Mouse (Mus musculus) brain, adult 10 weeks (tissue): ENCODE measurements around the gene Angel1. TPM values are rescaled to one million over a fixed set of nuclear protein-coding genes. Genes with fewer than 3 reads are reported as not detected.

Experiments used
- polyA plus RNA-seq: library from polyadenylated mRNA; stranded (reverse); fragments of 350-450 nt; fragmentation: Illumina TruSeq; extraction: RNeasy Lipid Tissue Mini Kit (QIAGEN cat#74804); gene quantifications from one replicate; pipeline ENCODE4 v1.2.3, GENCODE M21; 2015; ENCODE audit warnings: low read depth, low replicate concordance

Angel1 gene
- 6.6 TPM for polyA plus RNA-seq

GRCm38 (mm10) chr12:86726120-86726640 lies at the start of gene Angel1:
Gene Angel1 (minus strand): TSS chr12:86726460.

GRCm38 (mm10) chr12:86734319-86734810 lies 8.1 kb upstream of the Angel1 start, which contains the start of gene Lrrc74a:
Gene Lrrc74a (plus strand): TSS chr12:86734369.

GRCm38 (mm10) chr12:86678591-86679545 lies 47.4 kb downstream of the Angel1 start, which contains the start of gene Vash1:
Gene Vash1 (plus strand): TSS chr12:86678700.

Other genes with a start within 250 kb of the Angel1 start
- gene Vash1, start 47.8 kb downstream of the Angel1 start, polyA plus RNA-seq, result 13.3 TPM
- not detected for gene Lrrc74a, start 7.9 kb upstream of the Angel1 start, polyA plus RNA-seq
- gene Irf2bpl, start 158.3 kb upstream of the Angel1 start, polyA plus RNA-seq, result 31.4 TPM
- 57.9 TPM for gene Cipc, start 220.6 kb upstream of the Angel1 start, polyA plus RNA-seq